Mouse (Mus musculus) spleen, adult 2 months (tissue): Measurements from ENCODE around the gene Cps1. TPM values are rescaled to one million over a fixed set of nuclear protein-coding genes. Genes with fewer than 3 reads are reported as not detected.

Source experiments
- DNase-seq, 2 experiments: peaks; one replicate each; pipeline versions ENCODE4 v3.0.0 to v3.0.0-alpha.2; 2012 to 2021; ENCODE audit warnings: low spot score in 2 of 2, low read depth in 1 of 2
- H3K27ac ChIP-seq: fragments of 200-500 bp; 2 replicates; pipeline ENCODE4 v1.5.1; 2012; ENCODE audit warnings: low read length, inconsistent platforms; ENCODE audit not compliant: insufficient read depth
- H3K27me3 ChIP-seq: fragments of 200-500 bp; 2 replicates; pipeline ENCODE4 v1.6.1; 2012; ENCODE audit warnings: mild to moderate bottlenecking, moderate library complexity, low read length, inconsistent platforms; ENCODE audit not compliant: control insufficient read depth, insufficient read depth
- H3K36me3 ChIP-seq: fragments of 200-500 bp; 2 replicates; pipeline ENCODE4 v1.6.1; 2012; ENCODE audit warnings: mild to moderate bottlenecking, low read length, inconsistent platforms; ENCODE audit not compliant: control insufficient read depth, insufficient read depth
- H3K4me1 ChIP-seq: fragments of 200-500 bp; 2 replicates; pipeline ENCODE4 v1.6.1; 2011; ENCODE audit warnings: inconsistent platforms; ENCODE audit not compliant: control insufficient read depth, insufficient read depth, insufficient read length
- H3K4me3 ChIP-seq: fragments of 200-500 bp; 2 replicates; pipeline ENCODE4 v1.5.1; 2011; ENCODE audit warnings: mild to moderate bottlenecking, inconsistent platforms; ENCODE audit not compliant: insufficient read depth, insufficient read length; ENCODE audit errors: extremely low read depth
- CTCF ChIP-seq: fragments of 200-500 bp; IDR thresholded peaks from 2 replicates; pipeline ENCODE4 v1.5.1; 2011; ENCODE audit warnings: mild to moderate bottlenecking, inconsistent platforms; ENCODE audit not compliant: insufficient read depth, insufficient read length, insufficient replicate concordance; ENCODE audit errors: extremely low read depth
- POLR2A ChIP-seq: fragments of 200-500 bp; IDR thresholded peaks from 2 replicates; pipeline ENCODE4 v1.6.1; 2011; ENCODE audit warnings: low read depth, low read length, inconsistent platforms
- WGBS: fragments of 180-500 bp; shearing (Covaris S2); methylation state at CpG from one replicate; pipeline ENCODE4 v1.1.7; 2018; 5-methylcytosine and 5-hydroxymethylcytosine counted together
- polyA plus RNA-seq: library from polyadenylated mRNA; depleted of rRNA; stranded (reverse); fragments of >200 nt; gene quantifications from 2 replicates; pipeline ENCODE4 v1.2.3, GENCODE M21; 2012; rRNA removed

Gene Cps1
- 0.02 and 0.04 TPM in 2 replicates for polyA plus RNA-seq

DNA sequence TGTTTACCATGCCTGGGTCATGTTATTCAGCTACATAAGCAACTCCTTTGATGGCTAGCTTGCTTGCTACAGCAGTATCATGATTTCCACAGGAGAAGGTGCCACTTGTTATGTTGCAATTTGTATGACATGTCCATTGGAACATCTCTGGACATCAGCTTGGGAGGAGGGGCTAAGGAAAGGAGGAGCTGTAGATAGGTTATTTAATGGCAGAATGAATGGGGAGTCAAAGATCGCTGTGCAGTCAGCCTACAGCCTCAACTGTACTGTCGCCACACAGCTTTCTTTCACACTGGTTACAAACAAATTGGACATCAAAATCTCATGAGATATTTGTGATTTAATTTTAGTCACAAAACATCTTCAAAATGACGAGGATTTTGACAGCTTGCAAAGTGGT is at the start of gene Cps1:
Gene Cps1, plus strand, starts transcription at position 230 of the 400 bp plus-strand sequence.
- TF ChIP-seq CTCF (no peak), POLR2A (no peak)
- H3K4me3 ChIP-seq = no peak within 1 kb of the TSS
- 76% methylated on average over 3 of the region's 3 CpGs for WGBS
- no peaks in the 10 kb centered on the region for H3K36me3 ChIP-seq
- no peaks in the 10 kb centered on the region for H3K27me3 ChIP-seq
- no peak within 1 kb of the TSS for H3K27ac ChIP-seq
- DNase-seq = no peak
- no peaks in the 10 kb centered on the region for H3K4me1 ChIP-seq

DNA sequence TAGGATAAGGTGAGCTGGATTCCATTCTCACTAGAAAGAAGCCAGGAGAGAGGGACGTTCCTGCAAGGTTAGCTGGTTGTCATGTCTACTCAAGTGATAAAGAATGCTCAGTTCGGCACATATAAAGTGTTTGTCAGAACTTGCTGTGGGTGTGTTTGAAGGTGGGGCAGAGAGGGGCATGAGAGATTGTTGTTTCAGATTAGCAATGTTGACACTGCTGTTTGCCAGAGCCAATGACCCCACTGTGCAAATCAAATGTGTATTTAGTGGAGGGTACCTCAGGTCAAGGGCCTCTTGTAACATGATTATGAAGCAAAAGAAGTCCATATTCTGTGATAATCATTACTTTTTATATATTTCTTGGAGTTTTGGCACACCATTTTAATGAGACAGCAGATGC is 45.1 kb upstream of the Cps1 start:
- DNase-seq = no peak
- no peak for TF ChIP-seq POLR2A
- no peak for TF ChIP-seq CTCF
- H3K36me3 ChIP-seq = no peaks in the 10 kb centered on the region

DNA sequence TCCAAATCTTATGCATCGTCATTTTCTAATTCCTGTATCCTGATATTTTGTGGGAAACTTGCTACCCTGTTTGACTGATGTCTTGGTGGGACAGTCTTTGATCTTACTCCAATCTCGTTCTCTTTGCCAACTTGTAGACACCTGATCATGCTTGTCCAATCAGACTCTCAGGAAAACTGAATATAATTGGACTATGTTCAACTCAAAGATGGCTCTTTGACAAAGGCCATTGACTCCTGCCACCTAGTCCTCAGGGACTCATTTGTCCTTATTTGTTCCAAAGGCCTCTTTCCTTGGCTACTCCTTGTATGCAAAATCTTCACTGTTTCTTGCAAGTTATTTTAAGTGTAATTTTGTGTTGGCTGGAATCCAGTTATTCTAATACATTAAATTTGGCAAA is 44.2 kb upstream of the Cps1 start:
- DNase-seq = no peak
- WGBS = 71% methylated on average over 2 of the region's 2 CpGs
- no peak overlapping the region for H3K4me3 ChIP-seq
- no peak overlapping the region for H3K27ac ChIP-seq
- H3K36me3 ChIP-seq = no peaks in the 10 kb centered on the region
- no peaks in the 10 kb centered on the region for H3K27me3 ChIP-seq
- H3K4me1 ChIP-seq = no peaks in the 10 kb centered on the region
- TF ChIP-seq CTCF = no peak
- no peak for TF ChIP-seq POLR2A

More for the DNA sequence above, 45.1 kb upstream of the Cps1 start:
- Histone ChIP-seq H3K4me1 (no peaks in the 10 kb centered on the region), H3K4me3 (no peak overlapping the region), H3K27ac (no peak overlapping the region), H3K27me3 (no peaks in the 10 kb centered on the region)
- WGBS = 76% methylated on average over 2 of the region's 2 CpGs

- no peak for DNase-seq
- Histone ChIP-seq H3K36me3 (no peaks in the 10 kb centered on the region), H3K4me3 (no peak overlapping the region), H3K4me1 (no peaks in the 10 kb centered on the region), H3K27me3 (no peaks in the 10 kb centered on the region), H3K27ac (no peak overlapping the region)
- 81% methylated on average over 7 of the region's 7 CpGs for WGBS
- TF ChIP-seq CTCF (no peak), POLR2A (no peak)
Measured at GRCm38 (mm10) chr1:67079146-67079545, 43.7 kb upstream of the Cps1 start.

DNA sequence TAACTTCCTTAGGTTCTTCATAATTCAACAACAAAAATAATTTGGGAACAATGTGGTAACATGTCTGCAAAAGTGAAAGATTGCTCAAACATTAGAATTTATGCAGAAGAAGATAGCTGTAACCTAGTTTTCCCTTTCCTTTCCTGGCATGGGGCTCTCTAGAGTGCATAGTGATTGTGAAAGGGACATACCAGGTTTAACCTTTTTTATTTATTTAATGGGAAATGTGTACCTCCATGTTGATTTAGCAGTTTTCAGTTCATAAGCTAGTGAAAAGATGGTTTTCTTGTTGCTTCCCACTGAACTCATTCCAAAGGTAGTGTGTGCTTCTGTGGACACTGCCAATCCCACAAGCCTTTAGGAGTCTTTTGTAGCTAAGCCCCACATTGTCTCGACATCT is 30.4 kb upstream of the Cps1 start:
- no peak for TF ChIP-seq CTCF
- TF ChIP-seq POLR2A = no peak
- 76% methylated on average over 1 of the region's 1 CpGs for WGBS
- H3K36me3 ChIP-seq = no peaks in the 10 kb centered on the region
- H3K27me3 ChIP-seq = no peaks in the 10 kb centered on the region
- H3K4me3 ChIP-seq = no peak overlapping the region
- no peak overlapping the region for H3K27ac ChIP-seq
- H3K4me1 ChIP-seq = no peaks in the 10 kb centered on the region
- no peak for DNase-seq

DNA sequence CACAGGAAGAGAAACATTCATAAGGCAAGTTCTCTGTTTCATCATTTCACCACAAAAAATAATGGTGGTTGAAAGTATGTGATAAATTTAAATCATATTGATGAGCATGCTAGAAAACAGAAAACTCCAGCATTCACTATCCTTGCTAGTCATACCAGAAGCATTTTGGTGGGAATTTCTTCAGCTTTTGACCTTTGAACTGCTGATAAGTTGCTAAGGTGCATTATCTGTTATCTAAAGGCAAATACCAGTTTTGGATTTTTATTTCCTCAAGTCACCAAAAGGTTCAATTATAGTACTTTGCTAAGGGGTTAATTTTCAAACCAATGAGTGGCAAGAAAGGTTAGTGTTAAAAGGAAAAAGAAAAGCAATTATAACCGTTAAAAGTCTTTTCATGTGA is 23.6 kb upstream of the Cps1 start:
- no peak overlapping the region for H3K27ac ChIP-seq
- H3K4me1 ChIP-seq = no peaks in the 10 kb centered on the region
- H3K36me3 ChIP-seq = no peaks in the 10 kb centered on the region
- WGBS = 78% methylated on average over 1 of the region's 1 CpGs
- no peak overlapping the region for H3K4me3 ChIP-seq
- TF ChIP-seq POLR2A = no peak
- TF ChIP-seq CTCF = no peak
- no peaks in the 10 kb centered on the region for H3K27me3 ChIP-seq
- DNase-seq = no peak

DNA sequence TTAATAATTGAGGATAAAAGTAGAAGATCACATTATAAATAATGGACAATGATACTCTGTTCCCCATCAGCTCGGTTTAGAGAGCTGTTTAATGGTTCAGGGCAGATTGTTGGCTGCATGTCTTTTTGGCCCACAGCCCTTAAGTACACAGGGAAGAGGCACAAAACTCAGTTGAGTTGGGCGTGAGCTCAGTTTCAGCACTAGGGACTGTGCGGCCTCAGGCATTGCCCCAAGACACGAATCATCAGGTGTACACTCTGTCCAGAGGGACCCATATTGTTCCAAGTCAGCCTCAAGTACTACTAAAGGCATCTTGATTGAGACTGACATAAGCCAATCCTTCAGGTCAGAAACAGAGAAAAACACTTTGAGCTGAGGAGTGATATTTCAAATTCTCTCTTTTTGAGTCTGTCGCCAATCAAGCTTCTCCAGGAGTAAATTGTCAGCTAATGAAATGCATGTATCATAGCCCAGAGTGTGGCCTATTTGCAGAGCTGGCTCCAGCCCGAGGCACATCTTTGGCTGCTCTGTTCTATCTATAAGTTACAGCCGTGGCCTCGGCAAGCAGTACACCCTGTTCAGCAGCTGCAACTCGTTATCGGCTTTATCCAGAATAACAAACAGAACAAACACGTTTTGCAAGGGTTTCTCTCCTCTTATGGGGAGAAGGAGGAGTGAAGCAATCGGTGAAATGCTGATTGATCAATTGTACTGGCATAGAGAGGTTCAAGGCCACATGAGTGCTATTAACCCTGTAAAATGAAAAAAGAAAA is 19.2 kb upstream of the Cps1 start:
- WGBS = 81% methylated on average over 12 of the region's 12 CpGs

More for the DNA sequence above, 19.2 kb upstream of the Cps1 start:
- Histone ChIP-seq H3K4me3 (no peak overlapping the region), H3K36me3 (no peaks in the 10 kb centered on the region), H3K27me3 (no peaks in the 10 kb centered on the region), H3K27ac (no peak overlapping the region), H3K4me1 (no peaks in the 10 kb centered on the region)
- DNase-seq = no peak
- TF ChIP-seq CTCF = no peak
- TF ChIP-seq POLR2A = no peak
